Mouse (Mus musculus) lung, adult 2 months (tissue): ENCODE measurements around the gene Galnt15.

Experiments
- CTCF ChIP-seq: fragments of 200-500 bp; IDR thresholded peaks from 2 replicates; pipeline ENCODE4 v1.5.1; 2011; ENCODE audit warnings: mild to moderate bottlenecking, low read length, control low read depth; ENCODE audit not compliant: insufficient read depth
- POLR2A ChIP-seq: fragments of 200-500 bp; IDR thresholded peaks from 2 replicates; pipeline ENCODE4 v1.6.1; 2011; ENCODE audit warnings: low read depth, mild to moderate bottlenecking, control low read depth, low read length, borderline replicate concordance; ENCODE audit errors: extremely low read depth

DNA sequence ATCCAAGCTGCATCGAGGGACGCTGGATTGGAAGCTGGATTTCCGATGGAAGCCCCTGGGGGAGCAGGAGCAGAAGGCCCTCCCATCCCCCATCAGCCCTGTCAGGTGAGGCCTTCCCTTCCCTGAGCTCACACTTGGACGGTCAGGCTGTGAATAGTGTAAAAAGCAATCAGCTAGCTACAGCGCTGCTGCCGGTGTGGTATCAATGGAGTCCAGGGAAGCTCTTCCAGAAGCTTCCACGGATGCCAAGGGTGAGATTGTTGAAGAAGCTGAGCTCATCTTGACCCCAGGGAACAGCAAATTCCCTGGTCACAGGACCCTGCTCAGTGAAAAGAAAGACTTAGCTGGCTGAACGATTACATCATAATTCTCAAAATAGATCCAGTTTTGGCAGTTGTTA is 17.6 kb downstream of the Galnt15 start:
- TF ChIP-seq CTCF (no peak), POLR2A (no peak)
